Comparison of ENCODE assay signal across 9 mouse cellular contexts in the genomic region with DNA sequence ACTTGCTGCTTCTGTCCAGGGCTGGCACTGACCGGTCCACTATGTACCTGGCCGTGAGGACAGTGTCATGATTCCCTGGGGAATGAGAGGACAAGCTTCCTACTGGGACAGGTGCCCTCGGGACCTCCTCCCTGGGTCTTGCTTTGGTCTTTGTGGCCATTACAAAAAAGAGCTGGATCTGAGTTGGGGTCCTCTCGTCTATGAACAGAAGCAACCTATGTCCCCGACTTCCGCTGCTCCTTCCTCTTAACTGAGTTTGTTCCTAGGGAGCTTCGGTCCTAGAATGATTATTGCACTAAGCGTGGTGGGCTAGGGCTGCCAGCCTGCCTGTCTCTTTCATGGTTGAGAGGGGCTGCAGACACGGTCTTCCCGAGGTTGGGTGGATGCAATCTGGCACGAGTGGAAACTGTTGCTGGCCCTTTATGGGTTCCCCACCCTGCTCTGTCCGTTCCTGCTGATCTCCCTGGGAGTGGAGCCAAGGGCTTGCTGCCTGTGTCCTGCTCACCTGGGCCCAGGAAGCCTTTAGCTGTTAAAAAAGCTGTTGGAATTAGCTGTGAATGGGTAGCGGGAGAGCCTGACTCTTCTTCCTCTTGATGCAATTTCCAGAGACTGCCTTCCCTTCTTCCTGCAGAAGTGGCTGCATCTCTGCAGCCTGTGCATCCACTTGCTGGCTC. TPM values are rescaled to one million over a fixed set of nuclear protein-coding genes. Genes with fewer than 3 reads are reported as not detected.
A peak's percentile ranks its signal among the peaks of the same experiment; 100 is the strongest.
DNase-seq lines count a peak whose midpoint lies in the region; ATAC-seq and TF ChIP-seq lines count a peak whose summit lies in the region.
"Had no signal": no experiment of that assay in that cellular context is flagged by ENCODE, and none has a peak within 500 bp of the region (broad histone marks: within the 10 kb centered on the region; RNA-seq: fewer than 3 reads in every experiment).

No protein-coding gene starts in this region.

- H3K27me3 ChIP-seq in lung, embryonic 16.5 days (ENCODE audit: control insufficient read depth, insufficient read depth, low read depth, low read length): peaks cover 44% of the 10 kb centered on the region
- H3K27me3 ChIP-seq in limb, embryonic 13.5 days: peaks cover 21% of the 10 kb centered on the region
- H3K27me3 ChIP-seq in stomach, postnatal 0 days (ENCODE audit: control insufficient read depth, insufficient read depth, low read length): peaks cover 11% of the 10 kb centered on the region; the same call in 1 of the 2 replicates

- no peak for ATAC-seq in lung, embryonic 16.5 days (ENCODE audit: low read depth)
- no peak for ATAC-seq in limb, embryonic 13.5 days (ENCODE audit: low FRiP score, low read depth)
- ATAC-seq in stomach, postnatal 0 days (ENCODE audit: low FRiP score, low TSS enrichment): no peak

- peaks cover 10% of the 10 kb centered on the region for H3K4me1 ChIP-seq in lung, embryonic 16.5 days (replicated peaks; ENCODE audit: control insufficient read depth, insufficient read depth, low read length)
- peaks cover 63% of the 10 kb centered on the region for H3K4me1 ChIP-seq in limb, embryonic 13.5 days
- H3K4me1 ChIP-seq in stomach, postnatal 0 days (replicated peaks; ENCODE audit: control insufficient read depth, insufficient read depth): peaks cover 4% of the 10 kb centered on the region; the same call in 1 of the 2 replicates

- DNase-seq in cerebellum, postnatal 25 days: peak; percentile 38 to 61
- no peak for DNase-seq in cerebellum, adult 11 months
- DNase-seq in lung, postnatal 36 days: no peak
- no peak for DNase-seq in stomach, postnatal 0 days (ENCODE audit: low spot score)
- no peak for DNase-seq in MN1 (ENCODE audit: low spot score)
- no peak for DNase-seq in urinary bladder, postnatal 36 days (ENCODE audit: low spot score in 2 of 2)
- DNase-seq: cerebellum, adult 8-10 months had no signal

- H3K4me2 ChIP-seq in lung, embryonic 16.5 days (ENCODE audit: low read depth, low read length): peak overlapping the region; percentile 68
- H3K4me2 ChIP-seq in limb, embryonic 13.5 days (replicated peaks): peak overlapping the region; percentile 97
- H3K4me2 ChIP-seq in stomach, postnatal 0 days (replicated peaks; ENCODE audit: low read depth): peak overlapping the region; percentile 68

- no peak overlapping the region for H3K27ac ChIP-seq in lung, embryonic 16.5 days (ENCODE audit: low read length)
- 0 out of 2 replicates have a peak overlapping the region, but pooled peaks have one; percentile 15 for H3K27ac ChIP-seq in limb, embryonic 13.5 days
- H3K27ac ChIP-seq in stomach, postnatal 0 days (replicated peaks): no peak overlapping the region

- H3K9me3 ChIP-seq in lung, embryonic 16.5 days (ENCODE audit: control insufficient read depth, low read length): no peaks in the 10 kb centered on the region
- no peaks in the 10 kb centered on the region for H3K9me3 ChIP-seq in limb, embryonic 13.5 days
- H3K9me3 ChIP-seq in stomach, postnatal 0 days (ENCODE audit: control insufficient read depth, low read length): no peaks in the 10 kb centered on the region

- 37% methylated on average over 13 of the region's 13 CpGs for WGBS in lung, embryonic 16.5 days
- 26% methylated on average over 13 of the region's 13 CpGs for WGBS in limb, embryonic 13.5 days
- 38% methylated on average over 13 of the region's 13 CpGs for WGBS in stomach, postnatal 0 days

- H3K9ac ChIP-seq in lung, embryonic 16.5 days (ENCODE audit: low read length): no peak overlapping the region
- peak overlapping the region; percentile 74 for H3K9ac ChIP-seq in limb, embryonic 13.5 days
- no peak overlapping the region for H3K9ac ChIP-seq in stomach, postnatal 0 days (ENCODE audit: low read length)

- H3K36me3 ChIP-seq in lung, embryonic 16.5 days (ENCODE audit: control insufficient read depth, insufficient read depth, low read length): no peaks in the 10 kb centered on the region
- H3K36me3 ChIP-seq in limb, embryonic 13.5 days: peaks cover 3% of the 10 kb centered on the region; the same call in 1 of the 2 replicates
- H3K36me3 ChIP-seq in stomach, postnatal 0 days (ENCODE audit: control insufficient read depth, insufficient read depth, low read length): no peaks in the 10 kb centered on the region

- no peak for TF ChIP-seq CTCF in stomach, postnatal 0 days (IDR thresholded peaks at IDR 0.05; ENCODE audit: low read depth)

- H3K4me3 ChIP-seq in lung, embryonic 16.5 days (ENCODE audit: low read length): peak overlapping the region; percentile 47
- peak overlapping the region; percentile 70 for H3K4me3 ChIP-seq in limb, embryonic 13.5 days
- peak overlapping the region; percentile 47; the same call in 1 of the 2 replicates for H3K4me3 ChIP-seq in stomach, postnatal 0 days (ENCODE audit: low read depth, low read length)

- no peak for TF ChIP-seq EP300 in stomach, postnatal 0 days (optimal IDR thresholded peaks at IDR 0.05)

RNA-seq across cellular contexts. Expression of gene Megf6, which starts 1.5 kb away (rescaled TPM):
- 23.4 and 28.2 TPM in 2 replicates for polyA plus RNA-seq in lung, embryonic 16.5 days (2015; fragmentation: Nextera tagmentation; extraction: Ambion mirVana)
- polyA plus RNA-seq in limb, embryonic 13.5 days (2015; fragmentation: Nextera tagmentation; extraction: Ambion mirVana): 61.7 and 70.0 TPM in 2 replicates
- polyA plus RNA-seq in stomach, postnatal 0 days (2015; fragmentation: Nextera tagmentation; extraction: Ambion mirVana): 10.2 and 10.8 TPM in 2 replicates

RNA-seq across cellular contexts. Expression of gene Tprgl, which starts 11.6 kb away (rescaled TPM):
- polyA plus RNA-seq in lung, embryonic 16.5 days (2015; fragmentation: Nextera tagmentation; extraction: Ambion mirVana): 144 and 148 TPM in 2 replicates
- 117 and 118 TPM in 2 replicates for polyA plus RNA-seq in limb, embryonic 13.5 days (2015; fragmentation: Nextera tagmentation; extraction: Ambion mirVana)
- polyA plus RNA-seq in stomach, postnatal 0 days (2015; fragmentation: Nextera tagmentation; extraction: Ambion mirVana): 165 and 170 TPM in 2 replicates

RNA-seq across cellular contexts. Expression of gene Wrap73, which starts 29.9 kb away (rescaled TPM):
- polyA plus RNA-seq in lung, embryonic 16.5 days (2015; fragmentation: Nextera tagmentation; extraction: Ambion mirVana): 36.0 and 39.2 TPM in 2 replicates
- polyA plus RNA-seq in limb, embryonic 13.5 days (2015; fragmentation: Nextera tagmentation; extraction: Ambion mirVana): 47.8 and 48.4 TPM in 2 replicates
- polyA plus RNA-seq in stomach, postnatal 0 days (2015; fragmentation: Nextera tagmentation; extraction: Ambion mirVana): 17.3 and 19.9 TPM in 2 replicates

RNA-seq across cellular contexts. Expression of gene Trp73, which starts 32.1 kb away (rescaled TPM):
- polyA plus RNA-seq in lung, embryonic 16.5 days (2015; fragmentation: Nextera tagmentation; extraction: Ambion mirVana): 3.4 and 5.2 TPM in 2 replicates
- polyA plus RNA-seq in limb, embryonic 13.5 days (2015; fragmentation: Nextera tagmentation; extraction: Ambion mirVana): 1.6 and 1.7 TPM in 2 replicates
- 1.0 and 1.3 TPM in 2 replicates for polyA plus RNA-seq in stomach, postnatal 0 days (2015; fragmentation: Nextera tagmentation; extraction: Ambion mirVana)

Comparison
In these comparisons a context has a peak if more than half of its experiments do, and no peak if none do; other contexts are left out.
1. DNase-seq: peak in cerebellum, postnatal 25 days (2 of 2); none in cerebellum, adult 11 months (single experiment), lung, postnatal 36 days (single experiment), stomach, postnatal 0 days (single experiment), MN1 (single experiment) and urinary bladder, postnatal 36 days (0 of 2).
2. Peak in every context shown above with its lines, with median percentiles within 50 percentile points of each other: H3K4me2 ChIP-seq and H3K4me3 ChIP-seq.